In genomic region chr13:60513756-60514155, GRCm38 (mm10) we compare ENCODE assay signal across 25 mouse cellular contexts.
DNase-seq lines count a peak whose midpoint lies in the region; ATAC-seq lines count a peak whose summit lies in the region.
"Had no signal": no experiment of that assay in that cellular context is flagged by ENCODE, and none has a peak within 500 bp of the region (broad histone marks: within the 10 kb centered on the region; RNA-seq: fewer than 3 reads in every experiment).

No protein-coding gene starts in this region.

- H3K27ac ChIP-seq in kidney, embryonic 15.5 days = no peak overlapping the region
- H3K27ac ChIP-seq in midbrain, embryonic 12.5 days (replicated peaks) = no peak overlapping the region
- no peak overlapping the region; the same call in 1 of the 2 replicates for H3K27ac ChIP-seq in midbrain, embryonic 10.5 days (replicated peaks)
- H3K27ac ChIP-seq: forebrain, embryonic 13.5 days; hindbrain, embryonic 13.5 days; kidney, postnatal 0 days; liver, embryonic 14.5 days; macrophage had no signal

- ATAC-seq in kidney, embryonic 15.5 days (replicated peaks; ENCODE audit: low FRiP score) = no peak
- ATAC-seq in midbrain, embryonic 12.5 days (ENCODE audit: low FRiP score, low read depth) = peak; percentile 41; the same call in 1 of the 2 replicates
- ATAC-seq: forebrain, embryonic 13.5 days; intestine, embryonic 16.5 days had no signal

- H3K27me3 ChIP-seq in kidney, embryonic 15.5 days = no peaks in the 10 kb centered on the region
- peaks cover 21% of the 10 kb centered on the region for H3K27me3 ChIP-seq in midbrain, embryonic 12.5 days
- H3K27me3 ChIP-seq in midbrain, embryonic 10.5 days (ENCODE audit: low read depth, poor library complexity, severe bottlenecking) = no peaks in the 10 kb centered on the region
- H3K27me3 ChIP-seq: forebrain, embryonic 13.5 days had no signal

- no peak overlapping the region for H3K4me2 ChIP-seq in kidney, embryonic 15.5 days
- H3K4me2 ChIP-seq in midbrain, embryonic 12.5 days (replicated peaks) = no peak overlapping the region
- H3K4me2 ChIP-seq: forebrain, embryonic 13.5 days; heart, embryonic 11.5 days; hindbrain, embryonic 13.5 days had no signal

- H3K9me3 ChIP-seq in kidney, embryonic 15.5 days (replicated peaks) = no peaks in the 10 kb centered on the region
- H3K9me3 ChIP-seq in midbrain, embryonic 12.5 days = no peaks in the 10 kb centered on the region
- H3K9me3 ChIP-seq in midbrain, embryonic 10.5 days (replicated peaks) = no peaks in the 10 kb centered on the region; the same call in 1 of the 2 replicates
- H3K9me3 ChIP-seq: forebrain, embryonic 13.5 days; hindbrain, embryonic 13.5 days had no signal

- H3K4me1 ChIP-seq in kidney, embryonic 15.5 days = 0 out of 2 replicates have a peak, but pooled peaks cover 7% of the 10 kb centered on the region
- no peaks in the 10 kb centered on the region; the same call in 1 of the 2 replicates for H3K4me1 ChIP-seq in midbrain, embryonic 12.5 days
- peaks cover 16% of the 10 kb centered on the region for H3K4me1 ChIP-seq in midbrain, embryonic 10.5 days
- H3K4me1 ChIP-seq: hindbrain, embryonic 13.5 days had no signal

- DNase-seq in heart, adult 11 months = peak; percentile 22
- DNase-seq in heart, postnatal 4 days = no peak
- DNase-seq in kidney, postnatal 36 days = peak; percentile 15 to 26
- no peak for DNase-seq in midbrain, embryonic 10.5 days (ENCODE audit: low spot score)
- peak; percentile 57 for DNase-seq in brain, adult 2 months (ENCODE audit: low read depth, low spot score)
- DNase-seq: adrenal gland, adult 8-10 months; cerebellum, adult 8-10 months; cerebellum, postnatal 25 days; gastrocnemius, postnatal 25 days; heart, adult 18-20 months; heart, postnatal 36 days; liver; lung, adult 2 months; lung, postnatal 10 days; thymus, postnatal 4 days had no signal

- no peaks in the 10 kb centered on the region for H3K36me3 ChIP-seq in kidney, embryonic 15.5 days
- no peaks in the 10 kb centered on the region for H3K36me3 ChIP-seq in midbrain, embryonic 12.5 days
- no peaks in the 10 kb centered on the region for H3K36me3 ChIP-seq in midbrain, embryonic 10.5 days
- H3K36me3 ChIP-seq: G1E; hindbrain, embryonic 13.5 days had no signal

- WGBS in kidney, embryonic 15.5 days = 49% methylated on average over 7 of the region's 7 CpGs
- WGBS in midbrain, embryonic 12.5 days = 39% methylated on average over 7 of the region's 7 CpGs
- WGBS in midbrain, embryonic 10.5 days = 53% methylated on average over 7 of the region's 7 CpGs

- no peak overlapping the region for H3K9ac ChIP-seq in kidney, embryonic 15.5 days
- no peak overlapping the region for H3K9ac ChIP-seq in midbrain, embryonic 12.5 days (replicated peaks)
- H3K9ac ChIP-seq: forebrain, embryonic 13.5 days; hindbrain, embryonic 13.5 days; liver, embryonic 14.5 days had no signal

- H3K4me3 ChIP-seq in kidney, embryonic 15.5 days (replicated peaks) = no peak overlapping the region
- no peak overlapping the region for H3K4me3 ChIP-seq in midbrain, embryonic 12.5 days
- no peak overlapping the region for H3K4me3 ChIP-seq in midbrain, embryonic 10.5 days
- H3K4me3 ChIP-seq: forebrain, embryonic 13.5 days; hindbrain, embryonic 13.5 days had no signal

Comparison
In these comparisons a context has a peak if more than half of its experiments do, and no peak if none do; other contexts are left out.
1. DNase-seq: peak in heart, adult 11 months (single experiment), kidney, postnatal 36 days (2 of 2) and brain, adult 2 months (single experiment); none in heart, postnatal 4 days (single experiment) and midbrain, embryonic 10.5 days (single experiment).